Mouse (Mus musculus) spleen, adult 12 weeks (tissue): ENCODE data around the gene Cntnap2.

Experiments used
- DNase-seq: peaks from one replicate; pipeline ENCODE4 v3.0.0; 2022; ENCODE audit warnings: low spot score

Cntnap2 gene

GRCm38 (mm10) chr6:45938263-45938662, 879.1 kb downstream of the Cntnap2 start:
- no peak for DNase-seq

GRCm38 (mm10) chr6:45938775-45939174, 879.6 kb downstream of the Cntnap2 start:
- DNase-seq: no peak

GRCm38 (mm10) chr6:45945144-45945985, 886.2 kb downstream of the Cntnap2 start:
- no peak for DNase-seq

- DNase-seq: no peak
Observed at GRCm38 (mm10) chr6:45954773-45955172, 895.6 kb downstream of the Cntnap2 start.

GRCm38 (mm10) chr6:45964494-45964893, 905.3 kb downstream of the Cntnap2 start:
- DNase-seq: no peak

- DNase-seq: no peak
Observed at GRCm38 (mm10) chr6:45974471-45975154, 915.5 kb downstream of the Cntnap2 start.

GRCm38 (mm10) chr6:45979171-45979570, 920.0 kb downstream of the Cntnap2 start:
- DNase-seq: no peak

- DNase-seq: no peak
Observed at GRCm38 (mm10) chr6:45988051-45988450, 928.9 kb downstream of the Cntnap2 start.

- no peak for DNase-seq
Observed at GRCm38 (mm10) chr6:45991086-45991485, 931.9 kb downstream of the Cntnap2 start.

- DNase-seq: no peak
Observed at GRCm38 (mm10) chr6:46022515-46023143, 963.5 kb downstream of the Cntnap2 start.

- DNase-seq: no peak
Observed at GRCm38 (mm10) chr6:46031821-46032594, 972.9 kb downstream of the Cntnap2 start.

GRCm38 (mm10) chr6:46033108-46033507, 974.0 kb downstream of the Cntnap2 start:
- DNase-seq: no peak

GRCm38 (mm10) chr6:46040671-46041070, 981.5 kb downstream of the Cntnap2 start:
- DNase-seq: no peak

GRCm38 (mm10) chr6:46080236-46080635, 1021.1 kb downstream of the Cntnap2 start:
- DNase-seq: no peak

GRCm38 (mm10) chr6:46081432-46081831, 1022.3 kb downstream of the Cntnap2 start:
- DNase-seq: no peak

GRCm38 (mm10) chr6:46143189-46143841, 1084.2 kb downstream of the Cntnap2 start:
- no peak for DNase-seq

GRCm38 (mm10) chr6:46166837-46167236, 1107.7 kb downstream of the Cntnap2 start:
- no peak for DNase-seq

GRCm38 (mm10) chr6:46197298-46197697, 1138.1 kb downstream of the Cntnap2 start:
- DNase-seq: no peak

- DNase-seq: no peak
Observed at GRCm38 (mm10) chr6:46201828-46202227, 1142.7 kb downstream of the Cntnap2 start.

GRCm38 (mm10) chr6:46205531-46205930, 1146.4 kb downstream of the Cntnap2 start:
- no peak for DNase-seq

GRCm38 (mm10) chr6:46232889-46233288, 1173.7 kb downstream of the Cntnap2 start:
- DNase-seq: no peak

- DNase-seq: no peak
Observed at GRCm38 (mm10) chr6:46240349-46240748, 1181.2 kb downstream of the Cntnap2 start.
